Mouse (Mus musculus) c-Kit-positive CD71-positive TER-119-negative erythroid progenitor cells, embryonic 14.5 days (primary cell): ENCODE results near the gene Map4k4.

Source experiments
- DNase-seq: peaks from one replicate; pipeline ENCODE4 v3.0.0-alpha.2; 2013; ENCODE audit warnings: low read depth

The Map4k4 gene

DNA sequence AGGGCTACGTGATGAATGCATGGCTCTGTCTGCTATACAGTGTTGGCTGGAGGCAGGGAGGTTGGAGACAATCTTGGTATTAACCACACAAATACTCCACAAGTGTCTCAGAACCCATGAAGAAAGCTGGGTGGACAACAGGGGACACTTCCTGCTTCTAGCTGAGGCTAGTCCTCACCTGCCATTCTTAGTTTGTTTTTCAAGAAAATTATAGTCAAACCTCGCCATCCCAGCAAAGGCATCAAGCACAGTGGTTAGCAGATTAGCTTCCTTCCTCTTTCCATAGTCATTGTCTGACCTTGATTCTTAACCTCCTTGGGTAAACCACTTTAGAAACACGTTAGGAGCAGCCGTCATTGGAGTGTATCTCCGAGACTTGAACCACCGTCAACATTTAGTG, 145.0 kb downstream of the Map4k4 start:
- DNase-seq: no peak

DNA sequence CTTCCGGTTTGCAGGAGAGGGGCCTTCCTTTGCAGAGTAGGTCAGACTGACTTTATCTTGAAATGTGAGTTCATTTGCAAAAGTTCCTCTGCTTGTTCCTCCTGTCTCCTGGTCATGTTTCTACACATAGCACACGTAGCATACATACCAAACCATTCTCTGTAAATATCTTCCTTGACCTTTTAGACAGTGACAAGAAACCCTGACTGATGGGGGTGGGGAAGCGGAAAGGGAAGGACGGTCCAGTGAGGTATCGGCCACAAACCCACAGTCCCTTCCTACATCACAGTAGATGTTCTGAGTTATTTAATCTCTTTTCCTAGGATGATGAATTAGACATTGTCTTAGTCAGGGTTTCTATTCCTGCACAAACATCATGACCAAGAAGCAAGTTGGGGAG, 145.9 kb downstream of the Map4k4 start:
- no peak for DNase-seq

GRCm38 (mm10) chr1:40051157-40051556, 150.4 kb downstream of the Map4k4 start:
- DNase-seq: no peak

DNA sequence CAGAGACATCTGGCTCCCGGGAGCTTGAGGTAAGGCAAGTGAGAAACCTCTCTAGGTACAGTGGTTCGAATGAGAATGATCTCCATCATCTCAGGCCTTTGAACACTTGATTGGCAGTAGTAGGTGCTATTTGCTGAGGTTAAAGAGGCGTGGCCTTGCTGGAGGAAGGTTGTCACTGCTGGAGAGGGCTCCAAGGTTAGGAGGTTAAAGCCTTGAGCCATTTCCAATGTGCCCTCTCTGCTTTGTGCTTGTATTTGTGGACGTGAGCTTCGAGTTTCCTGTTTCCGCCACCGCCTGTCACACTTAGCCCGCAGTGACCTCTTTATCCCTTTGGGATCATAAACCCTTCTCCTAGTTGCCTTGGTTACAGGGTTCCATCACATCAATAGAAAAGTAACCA, 151.4 kb downstream of the Map4k4 start:
- DNase-seq: no peak

GRCm38 (mm10) chr1:40053071-40053470, 152.4 kb downstream of the Map4k4 start:
- DNase-seq: no peak

DNA sequence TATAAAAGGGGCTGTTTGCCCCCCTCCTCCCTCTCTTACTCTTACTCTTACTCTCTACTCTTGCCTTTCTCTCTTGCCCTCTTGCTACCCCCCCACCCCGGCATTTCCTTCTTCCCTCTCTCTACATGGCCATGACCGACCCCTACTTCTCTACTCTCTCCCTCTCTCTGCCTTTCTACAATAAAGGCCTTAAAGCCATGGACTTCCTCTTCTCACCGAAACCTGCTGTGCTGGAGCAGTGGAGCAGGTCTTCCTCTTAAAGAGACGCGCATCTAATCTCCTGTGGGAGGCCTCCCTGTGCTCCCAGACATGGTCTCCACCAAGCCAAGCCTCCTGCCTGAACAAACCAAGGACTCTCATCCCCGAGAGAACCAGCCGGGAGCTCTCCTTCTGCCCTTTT, 154.3 kb downstream of the Map4k4 start:
- DNase-seq: no peak

GRCm38 (mm10) chr1:40055963-40056362, 155.2 kb downstream of the Map4k4 start:
- DNase-seq: no peak

DNA sequence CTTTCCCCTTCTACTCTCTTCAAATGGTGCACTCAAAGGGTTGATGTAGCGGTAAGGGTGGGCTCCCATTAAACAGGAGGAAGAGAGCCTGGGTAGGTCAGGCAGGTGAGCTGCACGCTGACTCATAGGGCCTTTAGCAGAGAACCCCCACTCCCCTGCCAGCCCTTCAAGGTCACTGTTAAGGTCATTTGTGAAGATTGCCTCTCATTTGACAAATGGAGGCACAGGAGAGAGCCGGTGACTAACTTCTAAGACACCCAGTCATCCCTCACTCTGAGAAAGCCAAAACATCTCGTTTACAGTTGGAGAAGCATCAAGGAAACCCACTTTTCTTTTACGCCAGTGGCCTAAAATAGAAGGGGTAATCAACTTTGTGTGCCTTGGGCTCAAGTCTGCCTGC, 156.6 kb downstream of the Map4k4 start:
- DNase-seq: no peak

- no peak for DNase-seq
Measured at GRCm38 (mm10) chr1:40058013-40058412, 157.3 kb downstream of the Map4k4 start.

GRCm38 (mm10) chr1:40059122-40059774, 158.5 kb downstream of the Map4k4 start:
- no peak for DNase-seq

- DNase-seq: no peak
Measured at GRCm38 (mm10) chr1:40061359-40061758, 160.6 kb downstream of the Map4k4 start.

DNA sequence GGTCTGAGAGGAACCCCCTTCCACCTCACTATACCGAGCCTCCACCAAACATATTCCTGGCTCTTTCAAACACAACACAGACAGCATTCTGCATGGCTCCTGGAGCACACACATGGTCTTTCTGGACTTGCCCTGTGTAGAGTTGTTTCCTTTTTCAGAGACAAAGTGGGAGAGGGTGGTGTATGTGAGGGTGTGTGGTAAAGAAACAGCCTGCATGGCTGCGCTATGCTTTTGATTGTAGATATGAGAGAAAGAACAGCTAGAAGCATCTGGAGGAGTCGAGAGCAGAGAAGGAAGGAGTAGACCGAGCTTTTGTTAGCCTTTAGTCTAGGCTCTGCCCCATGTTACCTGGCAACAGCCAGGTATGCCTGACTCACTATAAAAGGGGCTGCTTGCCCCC, 162.7 kb downstream of the Map4k4 start:
- no peak for DNase-seq

DNA sequence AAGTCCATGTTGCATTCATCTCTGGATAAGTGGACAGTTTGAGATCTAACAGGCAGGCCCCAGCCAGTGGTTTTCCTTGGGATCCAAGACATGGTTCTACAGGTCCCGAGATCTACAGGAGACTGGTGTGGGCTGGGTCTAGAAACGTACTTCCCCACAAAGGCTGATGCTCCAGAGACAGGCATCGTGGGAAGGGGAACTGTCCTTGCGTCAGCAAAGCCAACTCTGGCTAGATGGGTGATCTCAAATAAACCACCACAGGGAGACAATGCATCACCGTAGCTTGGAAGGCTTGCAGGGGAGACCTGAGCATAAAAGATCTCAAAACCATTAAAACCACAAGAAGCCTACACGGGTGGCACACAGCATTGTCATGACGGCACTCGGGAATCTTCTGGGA, 163.8 kb downstream of the Map4k4 start:
- no peak for DNase-seq

GRCm38 (mm10) chr1:40072558-40072957, 171.8 kb downstream of the Map4k4 start:
- no peak for DNase-seq

GRCm38 (mm10) chr1:40073779-40074178, 173.1 kb downstream of the Map4k4 start, which contains the start of gene Il1r2:
Gene Il1r2, plus strand, starts transcription at chr1:40074079.
- no peak for DNase-seq
